Mouse (Mus musculus) 3T3-L1 (cell line): Measurements from ENCODE around the gene Rps28.
"Not testable (repeated sequence)": the region's sequence is repeated elsewhere in the genome, so short reads cannot be mapped to it uniquely, and the experiment has no call there.

Source experiments
- DNase-seq: peaks from one replicate; pipeline ENCODE4 v3.0.0-alpha.2; 2015; ENCODE audit warnings: low read depth, low spot score

Rps28 gene

GRCm38 (mm10) chr17:33824084-33824996 is at the start of gene Rps28, which contains the start of gene Ndufa7:
Rps28 (minus strand) TSS chr17:33824562.
Ndufa7 (plus strand) TSS chr17:33824572.
- DNase-seq: peak; percentile 97

DNA sequence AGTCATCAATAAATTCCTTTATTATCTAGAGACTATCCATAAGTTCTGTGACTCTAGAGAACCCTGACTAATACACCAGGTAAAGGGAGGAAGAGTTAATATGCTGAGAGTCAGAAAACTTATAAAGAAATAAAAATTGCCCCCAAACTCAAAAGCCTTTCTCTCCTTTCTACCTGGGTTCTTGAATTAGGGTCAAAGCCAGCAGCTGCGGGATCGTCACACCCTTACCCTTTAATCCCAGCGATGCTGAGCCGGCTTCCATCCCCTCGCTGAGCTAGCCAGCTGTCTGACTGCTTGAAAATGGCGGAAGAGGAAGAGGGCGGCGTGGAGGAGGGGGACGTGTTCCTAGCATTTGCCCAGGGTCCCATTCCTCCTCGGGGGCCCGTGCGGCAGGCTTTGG is 49.2 kb upstream of the Rps28 start, which contains the start of gene Gm7029:
Gm7029 (plus strand) TSS at position 301 of the 400 bp plus-strand sequence.
- DNase-seq: not testable (repeated sequence)

- DNase-seq: peak; percentile 59
These were observed 41.1 kb upstream of the Rps28 start for GRCm38 (mm10) chr17:33865330-33866030.

DNA sequence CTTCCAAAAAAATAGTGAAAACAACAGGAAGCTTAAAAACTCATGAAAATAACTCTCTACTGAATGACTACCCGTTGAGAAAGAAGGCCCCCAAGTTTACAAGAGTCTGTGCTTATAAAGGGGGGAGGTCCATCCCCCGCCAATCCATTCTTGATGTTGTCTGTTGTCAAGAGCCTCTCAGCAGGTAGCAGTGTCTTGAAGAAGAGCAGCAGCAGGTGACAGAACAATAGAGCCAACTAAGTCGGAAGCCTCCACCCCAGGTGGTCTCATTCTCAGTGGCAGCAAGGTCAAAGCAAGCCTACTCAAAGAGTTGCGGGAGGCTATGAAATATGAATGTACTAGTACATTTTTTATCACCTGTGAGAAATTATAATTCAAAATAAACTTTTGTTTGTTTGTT is 33.5 kb upstream of the Rps28 start:
- no peak for DNase-seq

DNA sequence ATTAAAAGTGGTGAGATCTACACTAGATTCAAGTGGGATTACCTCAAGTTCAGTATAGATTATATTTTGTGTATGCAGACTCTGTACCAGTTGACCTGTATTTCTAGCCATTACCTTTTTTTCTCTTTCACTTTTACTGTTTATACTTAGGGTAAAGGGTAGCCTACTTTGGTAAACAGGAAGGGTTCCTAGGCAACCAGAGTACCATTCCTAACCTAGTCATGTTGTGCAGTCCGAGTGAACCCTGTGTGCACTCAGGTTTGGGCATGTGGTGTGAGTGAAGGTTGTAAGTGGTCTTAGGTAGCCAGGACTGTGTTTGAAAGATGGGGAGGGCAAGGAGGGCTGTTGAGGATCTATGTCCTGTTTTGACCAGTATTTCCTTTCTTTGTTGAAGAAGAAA is 27.0 kb upstream of the Rps28 start:
- no peak for DNase-seq

DNA sequence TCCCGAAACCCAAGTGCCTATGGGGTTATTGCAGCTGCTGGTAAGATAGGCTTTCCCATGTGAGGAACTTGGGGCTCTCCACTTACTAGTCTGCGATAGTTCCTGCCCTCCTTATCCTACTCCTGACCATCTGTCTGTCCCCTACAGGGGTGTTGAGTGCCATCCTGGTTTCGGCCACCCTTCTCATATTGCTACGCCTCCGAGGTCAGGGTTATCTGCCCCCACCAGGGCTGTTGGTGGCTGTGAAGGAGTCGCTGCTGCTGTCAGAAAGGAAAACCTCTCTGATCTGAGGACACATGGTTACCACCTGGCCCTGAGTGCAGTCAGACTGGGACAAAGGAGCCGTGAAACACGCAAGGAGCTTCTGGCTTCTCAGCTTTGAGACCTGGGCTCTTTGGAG is 23.8 kb upstream of the Rps28 start:
- DNase-seq: no peak

DNA sequence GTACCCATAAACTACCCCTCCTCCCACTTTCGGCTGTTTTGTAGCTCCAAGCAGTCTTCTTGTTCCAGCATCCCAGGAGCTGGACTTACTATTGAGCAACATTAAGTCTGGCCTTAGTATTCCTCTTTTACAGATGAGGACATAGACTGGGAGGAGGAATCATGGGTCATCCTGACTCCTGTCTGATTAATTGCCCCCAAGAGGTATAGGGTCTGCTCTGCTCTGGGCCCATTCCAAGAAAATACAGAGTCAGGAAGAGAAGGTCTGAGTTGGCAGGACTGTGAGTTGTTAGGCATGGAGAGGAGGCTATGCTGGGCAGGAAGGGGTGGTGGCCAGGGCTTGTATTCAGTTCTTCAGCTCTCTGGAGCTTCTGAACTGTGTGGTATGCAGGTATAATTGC is 19.8 kb upstream of the Rps28 start:
- peak; percentile 21 for DNase-seq

DNA sequence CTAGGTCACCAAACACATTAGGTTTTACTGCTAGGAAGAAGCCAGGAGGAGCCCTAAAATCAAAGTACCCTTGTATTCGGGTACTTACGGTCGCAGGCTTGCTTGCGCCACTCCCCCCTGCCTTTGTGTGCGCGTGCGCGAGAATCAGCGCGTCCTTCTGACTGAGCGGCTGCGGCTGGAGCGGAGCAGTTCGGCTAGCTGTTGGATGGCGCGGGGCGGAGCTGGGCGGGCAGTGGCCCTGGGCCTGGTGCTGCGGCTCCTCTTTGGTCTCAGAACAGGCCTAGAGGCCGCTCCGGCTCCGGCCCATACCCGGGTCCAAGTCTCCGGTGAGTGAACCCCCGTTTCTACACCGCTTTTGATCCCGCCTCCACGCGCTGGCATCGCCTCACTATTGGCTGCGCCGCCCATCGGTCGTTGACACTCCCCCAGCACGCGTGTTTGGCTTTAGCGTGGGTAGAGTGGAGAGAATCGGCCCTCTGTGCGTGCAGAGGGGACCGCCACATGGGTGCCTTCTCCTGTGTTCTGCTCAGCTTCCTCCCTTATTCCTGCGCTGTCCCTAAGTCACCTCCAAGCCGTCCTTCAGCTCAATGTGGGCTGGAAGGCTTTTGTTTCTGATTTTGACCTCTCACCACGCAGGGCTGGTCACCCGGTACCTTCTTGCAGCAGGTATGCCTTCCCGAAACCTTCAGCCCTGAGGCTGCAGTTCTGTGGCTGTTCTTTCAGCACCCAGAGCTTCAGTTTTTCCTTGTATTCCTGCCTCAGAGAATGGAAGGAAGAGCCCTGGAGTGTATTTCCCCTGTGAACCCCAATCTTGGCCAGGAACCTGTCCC is 18.8 kb upstream of the Rps28 start, which contains the start of gene Cd320:
Cd320 (plus strand) TSS at position 126 of the 830 bp plus-strand sequence.
- peak; percentile 96 for DNase-seq

DNA sequence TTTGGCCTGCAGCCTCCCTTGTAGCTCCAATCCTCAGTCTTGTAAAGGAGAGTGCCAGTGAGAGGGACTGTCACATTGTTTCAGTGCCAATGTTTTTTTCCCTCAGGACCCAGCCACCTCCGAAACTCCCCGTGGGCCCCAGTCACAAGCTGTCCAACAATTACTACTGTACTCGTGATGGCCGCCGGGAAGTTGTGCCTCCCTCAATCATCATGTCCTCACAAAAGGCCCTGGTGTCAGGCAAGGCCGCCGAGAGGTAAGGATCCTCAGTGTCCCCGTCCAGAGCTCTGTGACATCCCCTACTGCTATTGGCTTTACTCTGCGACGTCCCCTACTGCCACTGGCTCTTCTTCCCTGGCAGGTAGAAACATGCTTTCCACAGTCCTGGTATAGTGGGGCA is 5.2 kb upstream of the Rps28 start:
- DNase-seq: no peak

DNA sequence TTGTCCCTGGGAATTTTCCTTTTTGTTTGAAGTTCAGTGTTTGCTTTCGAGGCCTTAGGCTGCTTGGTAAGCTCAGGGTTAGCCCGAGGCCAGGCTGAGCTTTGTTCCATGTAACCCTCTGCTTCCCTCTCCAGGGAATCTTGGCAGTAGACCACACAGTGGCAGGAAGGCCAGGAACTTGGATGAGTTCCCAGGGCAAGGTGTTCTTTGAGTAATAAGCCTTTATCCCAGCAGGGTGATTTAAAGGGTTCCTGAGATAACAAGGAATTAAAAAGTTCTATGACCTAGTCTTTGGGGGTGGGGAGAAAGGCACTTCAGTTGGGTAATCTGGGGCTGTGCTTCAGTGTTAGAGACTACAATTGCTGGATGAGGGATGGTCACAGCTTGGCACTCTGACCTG is 4.5 kb upstream of the Rps28 start:
- peak; percentile 45 for DNase-seq

GRCm38 (mm10) chr17:33826850-33827249 is 2.5 kb upstream of the Rps28 start:
- DNase-seq: peak; percentile 90

DNA sequence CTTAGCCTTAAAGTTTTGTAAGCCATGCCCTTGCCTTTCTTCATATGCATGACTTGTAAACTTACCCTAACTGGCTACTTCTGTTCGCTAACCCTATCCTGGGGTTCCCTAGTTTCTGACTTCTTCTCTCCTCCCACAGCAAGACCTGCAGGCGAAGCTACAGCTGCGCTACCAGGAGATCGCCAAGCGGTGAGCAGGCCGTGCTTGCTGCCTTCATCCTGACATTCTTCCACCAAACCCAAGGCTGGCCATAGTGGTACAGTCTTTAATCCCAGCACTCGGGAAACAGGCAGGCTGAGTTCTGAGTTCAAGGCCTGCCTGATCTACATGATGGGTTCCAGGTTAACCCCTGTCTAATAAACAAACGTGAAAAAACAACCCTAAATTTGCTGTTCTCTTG is 1.1 kb upstream of the Rps28 start:
- DNase-seq: peak; percentile 20

GRCm38 (mm10) chr17:33824997-33825330 is 602 bp upstream of the Rps28 start:
- peak; percentile 17 for DNase-seq

GRCm38 (mm10) chr17:33823171-33823570 is 1.2 kb downstream of the Rps28 start:
- DNase-seq: not testable (repeated sequence)

- DNase-seq: peak; percentile 65
These were observed 1.9 kb downstream of the Rps28 start for GRCm38 (mm10) chr17:33822436-33822959.

DNA sequence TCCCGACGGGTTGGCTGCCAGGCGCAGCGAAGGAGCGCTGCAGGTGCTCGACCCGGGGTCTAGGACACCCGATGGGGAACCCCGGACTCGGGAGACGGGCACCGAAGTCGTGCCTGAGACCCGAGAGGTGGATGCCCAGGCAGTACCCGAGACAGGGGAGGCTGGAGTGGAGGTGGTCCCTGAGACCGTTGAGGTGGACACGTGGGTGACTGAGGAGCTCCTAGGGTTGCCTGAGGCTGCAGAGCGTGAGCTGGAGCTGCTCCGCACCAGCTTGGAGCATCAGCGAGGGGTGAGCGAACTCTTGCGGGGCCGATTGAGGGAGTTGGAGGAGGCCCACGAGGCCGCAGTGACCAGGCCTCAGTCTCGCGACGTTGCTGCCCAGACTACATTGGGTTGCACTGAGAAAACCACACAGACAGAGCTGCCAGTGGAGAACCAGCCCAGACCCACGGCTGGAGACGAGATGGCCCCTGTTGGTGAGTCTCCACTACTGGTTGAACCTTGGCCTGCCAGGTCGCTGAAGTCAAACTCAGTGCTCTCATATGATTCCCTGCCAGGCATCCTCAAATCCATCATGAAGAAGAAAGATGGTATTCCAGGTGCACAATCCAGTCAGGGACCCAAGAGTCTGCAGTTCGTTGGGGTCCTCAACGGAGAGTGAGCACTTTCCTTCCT is 6.3 kb downstream of the Rps28 start:
- no peak for DNase-seq

DNA sequence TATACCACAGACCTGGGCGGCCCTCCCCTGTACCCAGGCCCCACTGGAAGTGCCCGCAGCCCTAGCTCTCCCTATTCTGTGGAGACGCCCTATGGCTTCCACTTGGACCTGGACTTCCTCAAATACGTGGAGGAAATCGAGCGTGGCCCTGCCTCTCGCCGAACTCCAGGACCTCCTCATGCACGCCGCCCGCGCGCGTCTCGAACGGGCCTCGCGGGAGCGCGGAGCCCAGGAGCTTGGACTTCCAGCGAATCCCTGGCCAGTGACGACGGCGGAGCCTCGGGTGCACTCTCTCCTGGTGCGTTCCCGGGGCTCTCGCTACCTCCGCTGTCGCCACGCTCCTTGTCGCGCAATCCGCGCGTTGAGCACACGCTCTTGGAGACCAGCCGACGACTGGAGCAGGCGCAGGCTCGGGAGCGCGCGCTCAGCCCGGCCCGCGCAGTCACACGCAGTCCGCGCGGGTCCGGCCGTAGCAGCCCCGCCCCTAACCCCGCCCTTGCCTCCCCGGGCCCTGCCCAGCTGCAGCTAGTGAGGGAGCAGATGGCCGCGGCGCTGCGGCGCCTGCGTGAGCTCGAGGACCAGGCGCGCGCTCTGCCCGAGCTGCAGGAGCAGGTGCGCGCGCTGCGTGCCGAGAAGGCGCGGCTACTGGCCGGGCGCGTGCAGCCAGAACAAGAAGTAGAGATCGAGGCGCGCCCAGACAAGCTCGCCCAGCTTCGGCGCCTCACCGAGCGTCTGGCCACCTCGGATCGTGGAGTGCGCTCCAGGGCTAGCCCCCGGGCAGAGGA is 7.0 kb downstream of the Rps28 start:
- DNase-seq: peak; percentile 87

GRCm38 (mm10) chr17:33816612-33817011 is 7.8 kb downstream of the Rps28 start:
- DNase-seq: no peak

GRCm38 (mm10) chr17:33815399-33815798 is 9.0 kb downstream of the Rps28 start:
- peak; percentile 23 for DNase-seq

GRCm38 (mm10) chr17:33812990-33813389 is 11.4 kb downstream of the Rps28 start:
- DNase-seq: peak; percentile 51
